In genomic region chr13:38634800-38635269, GRCm38 (mm10) we compare ENCODE assay signal across 8 mouse cellular contexts. TPM values are rescaled to one million over a fixed set of nuclear protein-coding genes. Genes with fewer than 3 reads are reported as not detected.
DNase-seq lines count a peak whose midpoint lies in the region; ATAC-seq lines count a peak whose summit lies in the region.

Bloc1s5 (minus strand) TSS chr13:38635109.

- H3K36me3 ChIP-seq in intestine, embryonic 14.5 days (ENCODE audit: control insufficient read depth, insufficient read depth, low read length) = peaks cover 4% of the 10 kb centered on the region; the same call in 1 of the 2 replicates

- intact Hi-C loops in gastrocnemius, postnatal 14 days (cut with DNase I; ENCODE audit: low total_unique reads) = no loop called here
- intact Hi-C loops in left cerebral cortex, postnatal 14 days (cut with DNase I) = no loop called here

- no peaks in the 10 kb centered on the region for H3K27me3 ChIP-seq in intestine, embryonic 14.5 days (replicated peaks; ENCODE audit: control insufficient read depth, insufficient read depth, low read length)

- peak within 1 kb of the TSS; percentile 61 for H3K9ac ChIP-seq in intestine, embryonic 14.5 days (ENCODE audit: low read length)

- H3K4me2 ChIP-seq in intestine, embryonic 14.5 days (ENCODE audit: low read length) = peak within 1 kb of the TSS; percentile 72

- ATAC-seq in intestine, embryonic 14.5 days (replicated peaks; ENCODE audit: low FRiP score, low TSS enrichment, low read depth) = peak; percentile 96

- DNase-seq in adrenal gland, adult (ENCODE audit: inconsistent age in 2 of 2, low spot score in 1 of 2) = peak; percentile 94 to 98
- peak; percentile 98 for DNase-seq in embryo, embryonic 10.5 days (ENCODE audit: low spot score)
- peak; percentile 95 for DNase-seq in gastrocnemius, postnatal 14 days
- DNase-seq in intestine, embryonic 14.5 days (ENCODE audit: low spot score) = peak; percentile 97
- DNase-seq in left cerebral cortex, postnatal 14 days (ENCODE audit: low spot score in 2 of 2) = peak; percentile 96 to 97
- DNase-seq in mesoderm, embryonic 11.5 days (ENCODE audit: low read depth, low spot score) = peak; percentile 96
- DNase-seq in right cerebral cortex, postnatal 36 days (ENCODE audit: low spot score in 2 of 2) = peak; percentile 92 to 93
- peak; percentile 94 for DNase-seq in yolk sac, embryonic 10.5 days (ENCODE audit: low spot score)

- H3K9me3 ChIP-seq in intestine, embryonic 14.5 days (ENCODE audit: control insufficient read depth, low read length) = no peaks in the 10 kb centered on the region

- H3K27ac ChIP-seq in intestine, embryonic 14.5 days (ENCODE audit: low read depth) = peak within 1 kb of the TSS; percentile 67

- WGBS in intestine, embryonic 14.5 days = under 1% methylated on average over 44 of the region's 44 CpGs

- peak within 1 kb of the TSS; percentile 74 for H3K4me3 ChIP-seq in intestine, embryonic 14.5 days (ENCODE audit: low read depth, low read length)

- no peaks in the 10 kb centered on the region; the same call in 1 of the 2 replicates for H3K4me1 ChIP-seq in intestine, embryonic 14.5 days (replicated peaks; ENCODE audit: control insufficient read depth, insufficient read depth, low read length)

RNA-seq across cellular contexts. Expression of gene Bloc1s5, which starts in this region (rescaled TPM):
- 1 to 10 TPM; 5.5 to 5.8 TPM for total RNA-seq in gastrocnemius, postnatal 14 days (2021)
- polyA plus RNA-seq in intestine, embryonic 14.5 days (2014; fragmentation: Nextera tagmentation; extraction: Ambion mirVana) = 13.7 and 16.2 TPM in 2 replicates
- total RNA-seq in left cerebral cortex, postnatal 14 days (2021) = 10 to 100 TPM in 1 of 2 experiments, 1 to 10 TPM in 1; 7.3 to 10.8 TPM

Comparison
In these comparisons a context has a peak if more than half of its experiments do, and no peak if none do; other contexts are left out.
1. Peak in every context shown above with its lines: DNase-seq, ATAC-seq, H3K4me3 ChIP-seq and H3K27ac ChIP-seq.